Mouse (Mus musculus) olfactory bulb, adult 2 months (tissue): ENCODE data around the gene Ankrd11.

Experiments
- CTCF ChIP-seq: fragments of 200-500 bp; IDR thresholded peaks from 2 replicates; pipeline ENCODE4 v1.5.1; 2012; ENCODE audit warnings: low read depth, mild to moderate bottlenecking, low read length, moderate library complexity; ENCODE audit not compliant: insufficient read depth
- POLR2A ChIP-seq: fragments of 200-500 bp; IDR thresholded peaks from 2 replicates; pipeline ENCODE4 v1.6.1; 2012; ENCODE audit warnings: mild to moderate bottlenecking, low read depth, low read length, moderate library complexity; ENCODE audit not compliant: insufficient read depth

DNA sequence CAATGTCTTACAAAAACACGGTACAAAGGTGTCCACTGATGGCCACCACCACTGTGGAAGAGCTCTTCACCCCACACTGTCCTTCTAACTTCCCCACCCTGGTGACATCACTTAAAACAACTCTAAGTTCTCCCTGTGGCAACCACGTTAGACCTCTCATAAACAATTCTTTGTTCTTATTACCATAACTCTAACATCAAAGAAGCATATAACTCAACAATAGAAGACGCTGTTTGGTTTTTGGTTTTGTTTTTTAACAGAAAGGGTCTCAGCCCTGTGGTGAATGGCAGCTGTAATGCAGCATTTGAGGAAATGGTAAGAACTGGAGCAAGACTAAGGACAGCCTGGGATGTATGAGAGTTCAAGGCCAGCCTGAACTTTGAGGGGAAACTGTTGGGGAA is 16.1 kb downstream of the Ankrd11 start:
- no peak for TF ChIP-seq CTCF
- TF ChIP-seq POLR2A: no peak
